Mouse (Mus musculus): Measurements from ENCODE around the gene Parp6.

Parp6 gene

GRCm38 (mm10) chr9:59616622-59617306 lies at the start of gene Parp6:
Gene Parp6, plus strand, starts transcription at chr9:59617284.
- peak; percentile 100 for DNase-seq (ENCODE audit: low read depth)

GRCm38 (mm10) chr9:59571852-59572251 lies 45.2 kb upstream of the Parp6 start:
- DNase-seq (ENCODE audit: low read depth): no peak

- DNase-seq (ENCODE audit: low read depth): no peak
These were observed 39.7 kb upstream of the Parp6 start for GRCm38 (mm10) chr9:59577401-59577800.

GRCm38 (mm10) chr9:59577844-59578504 lies 39.1 kb upstream of the Parp6 start, which contains the start of gene Celf6:
Gene Celf6, plus strand, starts transcription at chr9:59577917.
- peak; percentile 56 for DNase-seq (ENCODE audit: low read depth)

GRCm38 (mm10) chr9:59578505-59578867 lies 38.6 kb upstream of the Parp6 start:
- DNase-seq (ENCODE audit: low read depth): no peak

- peak; percentile 90 for DNase-seq (ENCODE audit: low read depth)
These were observed 32.2 kb upstream of the Parp6 start for GRCm38 (mm10) chr9:59584871-59585308.

- DNase-seq (ENCODE audit: low read depth): no peak
These were observed 28.8 kb upstream of the Parp6 start for GRCm38 (mm10) chr9:59588252-59588651.

GRCm38 (mm10) chr9:59588710-59589671 lies 28.1 kb upstream of the Parp6 start:
- DNase-seq (ENCODE audit: low read depth): peak; percentile 28

GRCm38 (mm10) chr9:59589703-59590439 lies 27.2 kb upstream of the Parp6 start:
- peak; percentile 46 for DNase-seq (ENCODE audit: low read depth)

GRCm38 (mm10) chr9:59601661-59602060 lies 15.4 kb upstream of the Parp6 start:
- no peak for DNase-seq (ENCODE audit: low read depth)

GRCm38 (mm10) chr9:59605967-59606366 lies 11.1 kb upstream of the Parp6 start:
- DNase-seq (ENCODE audit: low read depth): no peak

GRCm38 (mm10) chr9:59610950-59611349 lies 6.1 kb upstream of the Parp6 start:
- DNase-seq (ENCODE audit: low read depth): no peak

- no peak for DNase-seq (ENCODE audit: low read depth)
These were observed 1.3 kb upstream of the Parp6 start for GRCm38 (mm10) chr9:59615797-59616196.

GRCm38 (mm10) chr9:59617307-59617973 lies 356 bp downstream of the Parp6 start:
- DNase-seq (ENCODE audit: low read depth): no peak

GRCm38 (mm10) chr9:59638372-59638771 lies 21.3 kb downstream of the Parp6 start:
- no peak for DNase-seq (ENCODE audit: low read depth)

- DNase-seq (ENCODE audit: low read depth): no peak
These were observed 22.9 kb downstream of the Parp6 start for GRCm38 (mm10) chr9:59639936-59640335.

GRCm38 (mm10) chr9:59641320-59641719 lies 24.2 kb downstream of the Parp6 start:
- peak; percentile 15 for DNase-seq (ENCODE audit: low read depth)

- DNase-seq (ENCODE audit: low read depth): no peak
These were observed 32.8 kb downstream of the Parp6 start for GRCm38 (mm10) chr9:59649911-59650310.

- peak; percentile 90 for DNase-seq (ENCODE audit: low read depth)
These were observed 36.3 kb downstream of the Parp6 start for GRCm38 (mm10) chr9:59653371-59653770.

- DNase-seq (ENCODE audit: low read depth): no peak
These were observed 37.4 kb downstream of the Parp6 start for GRCm38 (mm10) chr9:59654450-59654983.
